Mouse (Mus musculus) retina, embryonic 14.5 days (tissue): ENCODE measurements at regions not wholly inside any gene's neighbourhood (a gene's known extent, or its start where the extent isn't known, plus 50 kb on each side); places are given as distances from the start of the nearest gene placed in this dataset.
A peak's percentile ranks its signal among the peaks of the same experiment; 100 is the strongest.

Source experiments
- DNase-seq: peaks from one replicate; pipeline ENCODE4 v3.0.0-alpha.2; 2015; ENCODE audit warnings: low spot score

DNA sequence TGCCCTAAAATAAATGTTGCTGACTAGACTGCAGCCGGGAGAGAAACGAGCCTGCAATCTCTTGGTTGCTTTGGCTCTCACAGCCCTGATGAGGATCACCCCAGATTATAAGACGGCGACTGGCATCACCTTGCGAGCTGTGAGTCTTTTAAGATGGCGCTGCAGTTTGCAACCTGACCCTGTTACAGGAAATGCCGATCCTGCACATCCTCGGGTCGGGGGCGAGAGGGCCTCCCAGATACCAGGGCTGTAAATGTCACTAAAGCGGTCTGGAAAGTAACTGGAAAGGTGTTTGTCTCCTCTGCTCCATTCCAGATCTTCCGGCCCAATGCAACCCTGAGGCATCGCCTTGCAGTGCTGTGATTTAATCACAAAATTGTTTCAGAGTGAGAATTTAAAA lies 53.4 kb downstream of the Cartpt start:
- no peak for DNase-seq

DNA sequence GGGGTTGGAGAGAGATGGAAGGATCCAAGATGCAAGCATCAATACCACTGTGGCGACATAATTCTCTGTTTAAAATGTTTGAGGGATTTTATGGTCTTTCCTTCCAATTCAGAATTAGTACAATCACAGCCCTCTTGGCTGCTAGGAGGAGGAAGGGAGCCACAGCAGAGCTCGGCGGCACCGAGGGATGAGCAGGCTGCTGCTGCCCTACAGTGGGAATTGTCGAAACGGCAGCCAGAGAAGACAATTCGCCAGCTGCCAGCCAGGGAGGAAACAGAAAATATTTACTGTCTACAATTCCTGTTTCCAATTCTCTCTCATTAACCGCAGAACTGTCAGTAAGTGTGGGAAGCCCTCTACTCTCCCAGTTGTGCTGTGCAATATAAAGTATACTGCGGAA lies 58.3 kb downstream of the Cartpt start:
- peak; percentile 64 for DNase-seq

GRCm38 (mm10) chr13:99839446-99839845 lies 61.4 kb downstream of the Cartpt start:
- no peak for DNase-seq

DNA sequence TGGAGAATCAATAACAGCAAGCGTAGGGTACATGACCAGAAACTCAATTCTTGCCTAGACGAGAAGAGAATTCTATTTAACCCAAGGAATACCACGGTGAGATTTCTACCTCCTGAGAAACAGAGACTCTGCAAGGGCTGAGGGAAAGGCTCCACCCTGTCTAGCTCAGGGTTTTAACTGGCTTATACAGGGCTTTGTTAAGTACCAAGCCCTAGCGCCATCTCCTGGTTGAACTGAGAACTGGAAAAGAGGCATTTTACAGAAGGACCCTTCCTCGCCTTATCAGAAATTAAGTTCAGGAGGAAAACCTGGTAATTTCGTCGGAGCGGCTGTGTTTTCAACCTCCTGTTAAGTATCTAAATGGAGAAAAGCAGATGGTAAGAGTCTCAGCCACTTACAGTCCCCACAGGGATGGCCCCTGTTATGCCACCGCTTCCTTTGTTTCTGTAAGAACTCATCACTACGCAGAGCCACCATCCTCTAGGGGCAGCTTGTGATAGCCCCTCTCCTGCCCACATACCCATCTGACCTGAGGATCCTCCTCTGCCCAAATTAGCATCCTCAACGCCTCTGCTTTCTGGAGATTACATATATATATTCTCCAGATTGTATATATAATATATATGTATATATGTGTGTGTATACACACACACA lies 63.0 kb downstream of the Cartpt start:
- peak; percentile 95 for DNase-seq

- no peak for DNase-seq
Observed at GRCm38 (mm10) chr13:99837180-99837579, 63.7 kb downstream of the Cartpt start.

DNA sequence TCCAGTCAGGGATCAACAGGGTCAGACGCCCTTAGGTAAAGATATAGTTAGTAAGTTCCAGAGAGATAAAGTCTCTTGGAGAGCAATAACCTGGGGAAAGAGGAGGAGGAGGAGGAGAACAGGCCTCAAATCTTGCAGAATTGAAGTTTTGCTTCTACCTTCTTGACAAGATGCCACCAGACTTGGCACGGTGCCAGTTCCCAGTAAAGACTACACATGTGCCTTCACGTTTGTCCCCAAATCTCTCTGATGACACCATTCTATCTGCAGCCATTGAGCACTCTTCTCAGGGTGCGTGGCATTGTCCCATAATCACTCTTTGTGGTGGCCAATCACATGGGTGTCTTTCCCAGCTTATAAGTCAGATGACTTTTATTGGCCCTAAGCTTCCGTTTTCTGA lies 64.3 kb downstream of the Cartpt start:
- DNase-seq: no peak

DNA sequence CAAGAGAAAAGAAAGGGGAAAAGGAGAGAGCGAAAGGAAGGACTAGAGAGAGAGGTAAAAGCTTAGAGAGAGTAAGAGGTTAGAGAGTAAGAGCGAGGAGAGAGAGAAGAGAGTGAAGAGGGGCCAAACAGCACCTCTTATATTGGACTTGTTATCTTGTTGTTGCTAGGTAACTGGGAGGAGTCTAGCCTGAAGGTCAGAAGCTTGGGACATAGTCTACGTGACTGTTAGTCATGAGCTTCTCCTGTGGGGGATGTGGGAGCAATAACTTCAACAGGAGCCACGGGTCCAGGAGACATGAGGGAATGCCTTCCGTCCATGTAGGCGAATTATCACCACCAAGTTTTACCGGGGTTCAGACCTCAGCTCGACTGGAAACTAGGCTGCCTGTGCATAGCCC lies 65.4 kb downstream of the Cartpt start:
- DNase-seq: no peak

GRCm38 (mm10) chr13:99830080-99830724 lies 70.7 kb downstream of the Cartpt start:
- DNase-seq: no peak

DNA sequence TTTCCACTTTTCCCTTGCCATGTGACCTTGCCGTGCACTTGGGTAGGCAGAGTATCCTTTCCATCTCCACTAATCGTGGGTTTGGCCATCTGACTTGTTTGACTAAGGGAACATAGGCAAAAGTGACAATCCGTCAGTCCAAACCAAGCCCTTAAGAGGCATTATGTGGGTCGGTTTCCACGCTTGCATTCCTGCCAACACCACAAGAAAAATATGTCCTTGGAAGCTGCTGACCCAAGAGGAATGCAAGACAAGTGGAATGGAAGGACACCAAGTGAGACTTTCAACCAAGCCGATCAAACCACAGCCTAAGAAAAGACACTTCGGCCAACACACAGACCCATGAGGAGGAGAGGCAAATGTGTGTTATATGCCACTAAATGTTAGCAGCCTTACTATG lies 73.3 kb downstream of the Cartpt start:
- DNase-seq: no peak

- no peak for DNase-seq
Observed at GRCm38 (mm10) chr13:99824625-99825024, 76.3 kb downstream of the Cartpt start.

DNA sequence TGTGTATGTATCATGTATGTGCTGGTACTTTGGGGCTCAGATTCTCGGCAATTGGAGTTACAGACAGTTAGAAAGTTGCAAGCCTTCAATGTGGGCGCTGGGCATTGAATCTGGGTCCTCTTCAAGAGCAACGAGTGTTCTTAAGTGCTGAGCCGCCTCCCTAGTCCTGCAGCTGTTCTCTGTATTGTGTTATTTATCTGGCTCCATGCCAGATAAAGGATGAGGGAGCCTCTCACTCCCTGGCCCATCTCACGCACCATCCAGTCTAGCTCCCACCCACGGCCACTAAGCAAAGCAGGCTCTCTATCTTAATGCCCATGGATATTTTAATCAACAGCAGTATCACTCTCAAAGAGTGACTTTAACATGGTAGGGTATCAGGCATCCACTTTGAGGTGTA lies 84.2 kb downstream of the Cartpt start:
- DNase-seq: no peak

- no peak for DNase-seq
Observed at GRCm38 (mm10) chr13:99815786-99816185, 85.1 kb downstream of the Cartpt start.

DNA sequence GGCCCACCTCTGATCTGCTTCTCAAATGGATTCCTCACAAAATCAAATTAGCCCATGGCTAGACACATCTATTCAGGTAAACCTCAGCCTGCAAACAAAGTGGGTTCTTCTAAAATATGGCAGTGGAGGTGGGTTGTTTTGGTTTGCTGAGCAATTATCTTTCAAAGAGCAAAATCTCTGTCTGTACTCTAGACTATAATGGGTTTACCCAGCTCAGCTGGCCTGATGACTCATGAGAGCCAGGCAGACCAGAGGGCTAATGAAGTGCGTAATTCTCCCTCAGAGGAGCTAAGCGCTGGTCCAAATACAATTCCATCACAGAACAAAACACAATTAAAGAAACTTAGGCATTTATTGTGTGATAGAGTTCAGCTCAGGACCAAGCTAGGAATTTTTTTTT lies 86.1 kb downstream of the Cartpt start:
- peak; percentile 26 for DNase-seq

DNA sequence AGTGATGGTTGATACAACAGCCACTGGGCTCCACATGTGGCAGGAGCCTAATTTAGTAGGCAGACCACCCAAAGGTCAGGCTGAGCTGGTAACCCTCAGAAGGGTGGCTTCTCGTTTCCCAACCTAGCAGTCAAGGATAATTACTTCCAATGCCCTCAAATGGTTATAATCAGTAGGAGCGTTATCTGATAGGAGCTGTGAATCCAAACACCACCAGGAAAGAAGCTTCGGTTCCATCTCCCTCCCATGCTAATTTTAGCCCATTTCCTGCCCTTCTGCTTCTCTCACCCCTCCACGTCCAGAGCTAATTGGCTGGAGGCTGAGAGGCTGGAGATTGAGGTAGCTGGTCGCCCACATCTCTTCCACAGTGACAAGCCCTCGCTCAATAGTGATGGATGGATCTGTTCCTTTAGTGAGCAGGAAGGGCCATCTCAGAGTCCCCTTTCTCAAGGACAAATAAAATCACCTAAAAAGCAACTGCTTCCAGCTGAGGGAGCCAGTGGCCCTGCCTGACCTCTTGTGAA lies 86.8 kb downstream of the Cartpt start:
- DNase-seq: no peak

DNA sequence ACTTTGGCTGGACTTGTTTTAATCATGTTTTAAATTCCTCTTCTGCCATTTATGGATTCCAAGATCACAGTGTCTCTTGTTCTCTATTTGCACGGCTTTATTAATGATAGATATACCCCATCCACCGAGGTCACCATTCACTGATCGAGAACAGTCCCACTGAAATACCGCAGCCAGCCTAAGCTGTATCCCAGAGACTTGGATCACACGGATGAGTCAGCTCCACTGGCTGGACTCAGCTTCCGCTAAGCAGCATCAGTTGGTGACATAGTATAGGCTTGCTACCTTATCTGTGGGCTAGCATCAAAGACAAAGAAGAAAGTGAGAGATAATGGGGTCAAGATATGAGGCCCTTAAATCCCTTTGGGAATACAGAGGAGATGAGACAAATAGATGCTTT lies 106.4 kb downstream of the Cartpt start:
- DNase-seq: no peak

DNA sequence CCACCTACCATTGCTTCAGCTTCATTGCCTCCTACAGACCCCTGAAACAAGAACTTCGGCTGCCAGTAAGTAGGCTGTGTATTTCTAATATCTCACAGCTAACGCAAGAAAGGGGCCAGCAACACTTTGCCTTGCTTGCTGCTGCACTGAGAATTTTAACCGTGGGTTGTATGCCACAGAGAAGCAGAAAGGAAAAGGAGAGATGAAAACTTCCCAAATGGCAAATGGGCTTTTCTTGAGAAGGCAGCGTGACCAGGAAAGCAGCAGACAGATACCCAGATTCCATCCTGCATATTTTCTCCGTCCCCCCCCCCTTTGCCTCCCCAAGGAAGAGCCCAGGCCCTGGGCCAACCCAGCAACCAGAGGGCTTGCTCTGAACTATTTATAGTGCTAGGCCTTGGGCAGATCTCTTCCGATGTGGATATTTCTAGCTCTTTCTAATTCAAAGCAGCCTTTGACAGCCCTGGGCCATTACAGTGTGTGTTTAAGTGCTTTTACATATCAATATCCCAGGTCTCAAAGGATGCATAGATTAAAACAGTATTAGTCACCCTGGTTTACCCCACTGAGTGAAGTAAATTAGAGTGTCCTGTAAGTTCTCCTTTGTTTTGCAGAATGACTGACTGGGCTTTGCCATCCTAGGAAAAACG lies 107.0 kb downstream of the Cartpt start:
- no peak for DNase-seq

DNA sequence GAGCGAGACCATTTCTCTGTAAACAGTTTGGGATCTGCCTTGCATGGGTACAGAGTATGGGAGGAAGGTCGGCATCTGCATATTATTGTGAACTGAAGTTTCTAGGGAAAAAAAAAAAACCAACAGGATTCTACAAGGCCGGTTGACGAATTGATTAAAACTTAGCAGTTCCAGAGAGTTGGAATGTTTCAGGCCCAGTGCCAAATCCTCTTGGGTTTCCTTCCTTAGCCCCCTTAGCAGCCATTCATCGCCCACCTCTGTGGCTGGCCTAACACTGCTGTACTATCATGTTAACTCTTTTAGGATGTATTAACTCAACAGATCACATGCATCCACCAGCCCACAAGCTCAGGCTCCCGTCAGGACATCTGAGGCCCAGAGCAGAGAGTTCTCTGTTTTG lies 107.9 kb downstream of the Cartpt start:
- no peak for DNase-seq

DNA sequence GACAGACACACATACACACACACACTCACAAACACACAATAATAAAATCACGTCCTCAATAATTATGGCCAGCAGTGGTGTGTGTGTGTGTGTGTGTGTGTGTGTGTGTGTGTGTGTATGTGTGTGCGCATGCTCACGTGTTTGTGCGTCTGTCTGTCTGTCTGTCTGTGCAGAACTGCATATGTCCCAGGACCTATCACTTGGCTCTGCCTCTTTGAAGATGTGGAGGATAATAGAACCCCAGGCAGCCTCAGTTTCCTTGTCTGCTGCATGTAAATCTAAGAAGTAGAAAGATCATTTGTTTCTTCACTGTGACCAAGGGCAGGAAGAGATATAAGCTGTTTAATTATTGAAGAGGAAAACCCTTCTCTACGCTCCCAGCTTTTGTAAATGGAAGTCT lies 109.9 kb downstream of the Cartpt start:
- DNase-seq: no peak

GRCm38 (mm10) chr13:99787760-99788159 lies 113.1 kb downstream of the Cartpt start:
- DNase-seq: no peak

- DNase-seq: no peak
Observed at GRCm38 (mm10) chr13:99785427-99785826, 115.5 kb downstream of the Cartpt start.

GRCm38 (mm10) chr13:99784314-99784713 lies 116.6 kb downstream of the Cartpt start:
- no peak for DNase-seq

DNA sequence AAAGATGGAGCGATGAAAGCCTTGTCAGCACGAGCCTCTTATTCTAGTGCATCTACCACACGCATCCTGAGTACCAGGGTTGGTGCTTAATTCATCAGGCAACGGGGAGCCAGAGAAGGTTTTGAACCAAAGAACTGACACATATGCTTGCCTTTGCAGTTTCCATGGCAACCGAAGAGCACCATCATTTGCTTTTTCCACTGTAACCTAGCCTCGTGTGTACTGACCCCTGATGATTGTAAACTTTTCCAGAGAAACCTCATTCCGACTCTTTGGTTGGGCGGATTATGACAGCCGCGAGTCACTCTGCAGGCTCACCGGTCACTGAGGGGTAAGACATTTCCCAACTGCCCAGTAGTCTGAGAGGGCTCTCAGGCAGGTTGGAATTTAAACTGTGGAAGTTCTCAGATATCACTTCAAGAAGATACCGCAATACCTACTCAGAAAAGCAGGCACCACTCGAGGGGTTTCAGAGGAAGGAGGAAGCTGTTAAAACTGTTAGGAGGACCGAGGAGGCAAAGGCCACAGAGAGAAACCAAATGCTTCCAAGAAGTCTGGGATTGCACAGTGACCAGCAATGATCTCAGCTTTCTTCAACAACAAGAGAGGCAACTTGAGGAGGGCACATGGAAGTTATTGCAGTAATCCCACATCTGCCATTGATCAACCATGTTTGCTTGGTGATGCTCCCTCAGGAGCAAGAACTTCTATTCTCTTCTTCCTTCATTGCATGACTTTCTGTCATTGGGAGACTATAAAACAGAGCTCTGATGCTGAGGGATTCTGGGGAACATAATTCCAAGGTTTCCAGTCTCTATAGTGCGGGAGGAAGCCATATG lies 117.8 kb downstream of the Cartpt start:
- DNase-seq: no peak
